Mouse (Mus musculus): Measurements from ENCODE around the gene Slc31a1.

- TF ChIP-seq CTCF (IDR thresholded peaks at IDR 0.05; ENCODE audit: low read depth) (no peak), EP300 (IDR thresholded peaks at IDR 0.05; ENCODE audit: low read depth) (no peak)
These were observed 403 bp downstream of the Slc31a1 start for GRCm38 (mm10) chr4:62360805-62361455.
